Mouse (Mus musculus) limb, embryonic 11.5 days (tissue): ENCODE measurements around the gene Ttpal. TPM values are rescaled to one million over a fixed set of nuclear protein-coding genes. Genes with fewer than 3 reads are reported as not detected.

ENCODE experiments used
- ATAC-seq: fragments of 200-750 bp; cut with Nextera tagmentation; 2 replicates; pipeline ENCODE4 v1.8.0; 2017; ENCODE audit warnings: low read depth; ENCODE audit not compliant: insufficient number of reproducible peaks, low FRiP score, low TSS enrichment
- DNase-seq: peaks from one replicate; pipeline ENCODE4 v3.0.0-alpha.2; 2015; ENCODE audit warnings: low spot score
- H3K27ac ChIP-seq: fragments of 300-500 bp; sonication (generic); replicated peaks from 2 replicates; pipeline ENCODE4 v1.5.1; 2014; ENCODE audit warnings: low read depth, mild to moderate bottlenecking, low read length
- H3K27me3 ChIP-seq: fragments of 300-500 bp; sonication (generic); 2 replicates; pipeline ENCODE4 v1.6.1; 2014; ENCODE audit warnings: mild to moderate bottlenecking, low read length, mixed read lengths; ENCODE audit not compliant: control insufficient read depth, insufficient read depth
- H3K36me3 ChIP-seq: fragments of 300-500 bp; sonication (generic); 2 replicates; pipeline ENCODE4 v1.6.1; 2014; ENCODE audit warnings: mild to moderate bottlenecking, low read length, moderate library complexity, mixed read lengths; ENCODE audit not compliant: control insufficient read depth, insufficient read depth
- H3K4me1 ChIP-seq: fragments of 300-500 bp; sonication (generic); 2 replicates; pipeline ENCODE4 v1.6.1; 2014; ENCODE audit warnings: low read length, mixed read lengths; ENCODE audit not compliant: control insufficient read depth, insufficient read depth
- H3K4me2 ChIP-seq: fragments of 300-500 bp; sonication (generic); 2 replicates; pipeline ENCODE4 v1.6.1; 2014; ENCODE audit warnings: low read depth, mild to moderate bottlenecking, moderate library complexity; ENCODE audit not compliant: severe bottlenecking
- H3K4me3 ChIP-seq: fragments of 300-500 bp; sonication (generic); 2 replicates; pipeline ENCODE4 v1.5.1; 2014; ENCODE audit warnings: low read depth, low read length
- H3K9ac ChIP-seq: fragments of 300-500 bp; sonication (generic); 2 replicates; pipeline ENCODE4 v1.6.1; 2014; ENCODE audit warnings: mild to moderate bottlenecking, low read length
- H3K9me3 ChIP-seq: fragments of 300-500 bp; sonication (generic); 2 replicates; pipeline ENCODE4 v1.6.1; 2016; ENCODE audit warnings: low read length; ENCODE audit not compliant: control insufficient read depth
- WGBS: fragments of 180-500 bp; shearing (Covaris S2); extraction: QIAGEN DNeasy Blood & Tissue Kit; methylation state at CpG from one replicate; pipeline ENCODE4 v1.1.7; 2014; 5-methylcytosine and 5-hydroxymethylcytosine counted together
- polyA plus RNA-seq: library from polyadenylated mRNA; unstranded; fragments of >200 nt; fragmentation: Nextera tagmentation; extraction: Ambion mirVana; gene quantifications from 2 replicates; pipeline ENCODE4 v1.2.1, GENCODE M21; 2014

Gene Ttpal
- polyA plus RNA-seq, 1 experiment from 2014 or later = 43.3 TPM

GRCm38 (mm10) chr2:163657486-163657885, 55.4 kb downstream of the Ttpal start:
- no peak overlapping the region for H3K4me2 ChIP-seq
- H3K36me3 ChIP-seq = no peaks in the 10 kb centered on the region
- 80% methylated on average over 2 of the region's 2 CpGs for WGBS
- no peak overlapping the region for H3K27ac ChIP-seq
- H3K9ac ChIP-seq = no peak overlapping the region
- H3K27me3 ChIP-seq = no peaks in the 10 kb centered on the region
- H3K9me3 ChIP-seq = no peaks in the 10 kb centered on the region
- peaks cover 3% of the 10 kb centered on the region; the same call in 1 of the 2 replicates for H3K4me1 ChIP-seq
- no peak overlapping the region for H3K4me3 ChIP-seq
- no peak for DNase-seq
- ATAC-seq = no peak

GRCm38 (mm10) chr2:163657975-163658886, 56.1 kb downstream of the Ttpal start, which contains the start of gene Pkig:
Gene Pkig (plus strand): TSS chr2:163658386.
- ATAC-seq = peak; percentile 90
- WGBS = under 1% methylated on average over 71 of the region's 71 CpGs
- peak; percentile 94 for DNase-seq
- no peaks in the 10 kb centered on the region for H3K36me3 ChIP-seq
- H3K9ac ChIP-seq = peak within 1 kb of the TSS; percentile 82
- no peaks in the 10 kb centered on the region for H3K9me3 ChIP-seq
- peaks cover 3% of the 10 kb centered on the region; the same call in 1 of the 2 replicates for H3K4me1 ChIP-seq
- H3K4me3 ChIP-seq = peak within 1 kb of the TSS; percentile 81
- no peaks in the 10 kb centered on the region for H3K27me3 ChIP-seq
- peak within 1 kb of the TSS; percentile 47 for H3K4me2 ChIP-seq
- peak within 1 kb of the TSS; percentile 71; the same call in 1 of the 2 replicates for H3K27ac ChIP-seq

- peaks cover 3% of the 10 kb centered on the region; the same call in 1 of the 2 replicates for H3K4me1 ChIP-seq
- peak overlapping the region; percentile 81 for H3K4me3 ChIP-seq
- no peaks in the 10 kb centered on the region for H3K36me3 ChIP-seq
- peak; percentile 36 for DNase-seq
- no peak overlapping the region for H3K27ac ChIP-seq
- no peaks in the 10 kb centered on the region for H3K27me3 ChIP-seq
- no peak for ATAC-seq
- peak overlapping the region; percentile 82; the same call in 1 of the 2 replicates for H3K9ac ChIP-seq
- under 1% methylated on average over 8 of the region's 8 CpGs for WGBS
- H3K4me2 ChIP-seq = peak overlapping the region; percentile 47
- no peaks in the 10 kb centered on the region for H3K9me3 ChIP-seq
Measured at GRCm38 (mm10) chr2:163658941-163659340, 56.8 kb downstream of the Ttpal start.

GRCm38 (mm10) chr2:163659431-163659830, 57.3 kb downstream of the Ttpal start:
- peak overlapping the region; percentile 81; the same call in 1 of the 2 replicates for H3K4me3 ChIP-seq
- no peak for DNase-seq

GRCm38 (mm10) chr2:163660103-163660701, 58.1 kb downstream of the Ttpal start:
- Histone ChIP-seq H3K27ac (no peak overlapping the region), H3K36me3 (no peaks in the 10 kb centered on the region), H3K9me3 (no peaks in the 10 kb centered on the region), H3K27me3 (no peaks in the 10 kb centered on the region), H3K4me1 (peaks cover 3% of the 10 kb centered on the region; the same call in 1 of the 2 replicates), H3K9ac (no peak overlapping the region), H3K4me3 (no peak overlapping the region), H3K4me2 (no peak overlapping the region)
- no peak for DNase-seq
- ATAC-seq = no peak
- 89% methylated on average over 5 of the region's 5 CpGs for WGBS

More at GRCm38 (mm10) chr2:163659431-163659830, 57.3 kb downstream of the Ttpal start:
- Histone ChIP-seq H3K27me3 (no peaks in the 10 kb centered on the region), H3K27ac (no peak overlapping the region), H3K4me1 (peaks cover 3% of the 10 kb centered on the region; the same call in 1 of the 2 replicates), H3K4me2 (peak overlapping the region; percentile 47), H3K36me3 (no peaks in the 10 kb centered on the region), H3K9me3 (no peaks in the 10 kb centered on the region), H3K9ac (no peak overlapping the region)
- WGBS = 69% methylated on average over 12 of the region's 12 CpGs
- no peak for ATAC-seq

- H3K27ac ChIP-seq = no peak overlapping the region
- H3K4me3 ChIP-seq = no peak overlapping the region
- H3K9me3 ChIP-seq = no peaks in the 10 kb centered on the region
- peaks cover 3% of the 10 kb centered on the region; the same call in 1 of the 2 replicates for H3K4me1 ChIP-seq
- no peaks in the 10 kb centered on the region for H3K36me3 ChIP-seq
- 61% methylated on average over 6 of the region's 6 CpGs for WGBS
- no peaks in the 10 kb centered on the region for H3K27me3 ChIP-seq
- DNase-seq = no peak
- no peak overlapping the region for H3K9ac ChIP-seq
- no peak overlapping the region for H3K4me2 ChIP-seq
- no peak for ATAC-seq
Measured at GRCm38 (mm10) chr2:163661371-163661850, 59.3 kb downstream of the Ttpal start.

GRCm38 (mm10) chr2:163662076-163662475, 60.0 kb downstream of the Ttpal start:
- no peak for ATAC-seq
- WGBS = 96% methylated on average over 5 of the region's 5 CpGs
- Histone ChIP-seq H3K9ac (no peak overlapping the region), H3K4me2 (no peak overlapping the region), H3K4me1 (peaks cover 3% of the 10 kb centered on the region; the same call in 1 of the 2 replicates), H3K27ac (no peak overlapping the region), H3K36me3 (no peaks in the 10 kb centered on the region), H3K27me3 (no peaks in the 10 kb centered on the region), H3K9me3 (no peaks in the 10 kb centered on the region), H3K4me3 (no peak overlapping the region)
- DNase-seq = no peak

- ATAC-seq (no peak), DNase-seq (no peak)
- Histone ChIP-seq H3K4me2 (no peak overlapping the region), H3K9me3 (no peaks in the 10 kb centered on the region), H3K9ac (no peak overlapping the region), H3K36me3 (no peaks in the 10 kb centered on the region), H3K4me3 (no peak overlapping the region), H3K4me1 (peaks cover 3% of the 10 kb centered on the region; the same call in 1 of the 2 replicates), H3K27ac (no peak overlapping the region), H3K27me3 (no peaks in the 10 kb centered on the region)
- 74% methylated on average over 2 of the region's 2 CpGs for WGBS
Measured at GRCm38 (mm10) chr2:163662698-163663221, 60.6 kb downstream of the Ttpal start.
